Mouse (Mus musculus) hindbrain, embryonic 12.5 days (tissue): ENCODE data around the gene Gm20388. TPM values are rescaled to one million over a fixed set of nuclear protein-coding genes. Genes with fewer than 3 reads are reported as not detected.

Source experiments
- ATAC-seq: fragments of 200-750 bp; cut with Nextera tagmentation; 2 replicates; pipeline ENCODE4 v1.8.0; 2017; ENCODE audit warnings: moderate TSS enrichment; ENCODE audit not compliant: low FRiP score
- H3K27ac ChIP-seq: fragments of 300-500 bp; sonication (generic); 2 replicates; pipeline ENCODE4 v1.5.1; 2016; ENCODE audit warnings: mild to moderate bottlenecking
- H3K27me3 ChIP-seq: fragments of 300-500 bp; sonication (generic); 2 replicates; pipeline ENCODE4 v1.6.1; 2016; ENCODE audit warnings: mild to moderate bottlenecking
- H3K36me3 ChIP-seq: fragments of 300-500 bp; sonication (generic); 2 replicates; pipeline ENCODE4 v1.6.1; 2016; ENCODE audit warnings: mild to moderate bottlenecking
- H3K4me1 ChIP-seq: fragments of 300-500 bp; sonication (generic); 2 replicates; pipeline ENCODE4 v1.6.1; 2016
- H3K4me2 ChIP-seq: fragments of 300-500 bp; sonication (generic); replicated peaks from 2 replicates; pipeline ENCODE4 v1.6.1; 2016; ENCODE audit warnings: mild to moderate bottlenecking
- H3K4me3 ChIP-seq: fragments of 300-500 bp; sonication (generic); 2 replicates; pipeline ENCODE4 v1.5.1; 2016; ENCODE audit warnings: mild to moderate bottlenecking
- H3K9ac ChIP-seq: fragments of 300-500 bp; sonication (generic); 2 replicates; pipeline ENCODE4 v1.6.1; 2016; ENCODE audit warnings: mild to moderate bottlenecking, moderate library complexity
- H3K9me3 ChIP-seq: fragments of 300-500 bp; sonication (generic); replicated peaks from 2 replicates; pipeline ENCODE4 v1.6.1; 2016; ENCODE audit warnings: mild to moderate bottlenecking
- whole genome bisulfite sequencing: fragments of 180-500 bp; shearing (Covaris S2); methylation state at CpG from one replicate; pipeline ENCODE4 v1.1.7; 2016; 5-methylcytosine and 5-hydroxymethylcytosine counted together
- polyA plus RNA-seq: library from polyadenylated mRNA; unstranded; fragments of >200 nt; fragmentation: Nextera tagmentation; extraction: Ambion mirVana; gene quantifications from 2 replicates; pipeline ENCODE4 v1.2.1, GENCODE M21; 2016

Gene Gm20388
- polyA plus RNA-seq, 1 experiment from 2014 or later = not detected

DNA sequence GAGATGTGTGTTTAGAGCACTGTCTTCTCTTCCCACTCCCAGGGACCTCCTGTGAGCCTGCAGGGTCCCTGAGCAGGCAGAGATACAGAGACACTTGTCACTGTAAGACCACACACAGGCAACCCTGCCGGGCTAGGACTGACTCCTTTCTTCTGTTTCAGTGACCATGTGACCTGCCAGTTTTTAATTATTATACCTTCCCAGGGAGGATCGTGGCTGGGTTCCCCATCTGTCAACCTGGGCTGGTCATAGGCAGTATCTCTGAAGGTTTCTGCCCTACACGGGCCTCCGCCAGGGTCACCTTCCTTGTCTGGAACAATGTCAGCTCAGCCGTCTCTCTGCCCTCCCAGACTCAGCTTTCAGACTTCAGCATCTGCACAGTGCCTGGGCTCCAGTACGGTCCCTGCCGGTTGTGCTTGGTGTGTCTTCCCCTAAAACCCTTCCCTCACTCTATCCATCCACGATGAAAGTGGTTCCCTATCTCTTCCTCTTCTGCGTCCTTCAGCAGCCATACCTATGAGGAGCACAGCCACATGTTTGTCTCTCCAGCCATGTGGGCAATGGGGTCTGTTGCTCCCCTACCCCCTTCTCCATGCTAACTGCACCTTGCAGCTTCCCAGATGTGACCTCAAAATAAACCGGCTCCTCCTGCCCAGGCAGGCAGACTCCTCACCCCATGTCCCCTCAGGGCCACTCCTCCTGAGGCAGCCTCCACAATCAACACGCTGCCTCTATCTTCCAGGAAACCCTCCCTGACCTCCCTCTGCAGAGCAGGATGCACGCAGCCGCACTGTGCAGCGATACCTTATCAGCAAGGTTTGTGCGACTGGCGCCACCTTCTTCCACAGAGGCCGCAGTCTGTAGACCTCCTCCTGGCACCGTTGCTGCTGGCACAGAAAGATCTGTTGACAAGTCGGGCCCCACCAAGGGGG is 2825.2 kb downstream of the Gm20388 start:
- Histone ChIP-seq H3K9me3 (no peaks in the 10 kb centered on the region), H3K36me3 (no peaks in the 10 kb centered on the region), H3K4me2 (no peak overlapping the region), H3K9ac (no peak overlapping the region), H3K27me3 (peaks cover 17% of the 10 kb centered on the region), H3K27ac (peak overlapping the region; percentile 42; the same call in 1 of the 2 replicates), H3K4me1 (peaks cover 49% of the 10 kb centered on the region), H3K4me3 (no peak overlapping the region)
- ATAC-seq = no peak; the same call in 1 of the 2 replicates
- 58% methylated on average over 19 of the region's 19 CpGs for WGBS

DNA sequence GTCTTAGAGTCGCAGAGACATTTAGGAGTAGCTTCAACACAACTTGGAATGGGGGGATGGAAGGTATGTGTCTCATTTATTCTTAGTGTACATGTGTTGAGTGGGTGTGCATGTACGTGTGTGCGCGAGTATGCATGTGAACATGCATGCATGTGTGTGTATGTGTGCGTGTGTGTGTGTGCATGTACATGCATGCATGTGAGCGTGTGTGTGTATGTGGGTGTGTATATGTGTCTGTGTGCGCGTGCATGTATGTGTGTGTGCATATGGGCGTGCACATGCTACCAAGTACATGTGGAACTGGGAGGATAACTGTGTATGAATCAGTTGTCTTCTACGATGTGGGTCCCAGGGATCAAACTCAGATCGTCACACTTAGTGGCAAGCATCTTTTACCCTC is 2826.0 kb downstream of the Gm20388 start:
- ATAC-seq = no peak
- Histone ChIP-seq H3K36me3 (no peaks in the 10 kb centered on the region), H3K9me3 (no peaks in the 10 kb centered on the region), H3K4me3 (no peak overlapping the region), H3K4me2 (no peak overlapping the region), H3K9ac (no peak overlapping the region), H3K27me3 (peaks cover 21% of the 10 kb centered on the region), H3K27ac (no peak overlapping the region), H3K4me1 (peaks cover 50% of the 10 kb centered on the region)
- 91% methylated on average over 11 of the region's 11 CpGs for WGBS

DNA sequence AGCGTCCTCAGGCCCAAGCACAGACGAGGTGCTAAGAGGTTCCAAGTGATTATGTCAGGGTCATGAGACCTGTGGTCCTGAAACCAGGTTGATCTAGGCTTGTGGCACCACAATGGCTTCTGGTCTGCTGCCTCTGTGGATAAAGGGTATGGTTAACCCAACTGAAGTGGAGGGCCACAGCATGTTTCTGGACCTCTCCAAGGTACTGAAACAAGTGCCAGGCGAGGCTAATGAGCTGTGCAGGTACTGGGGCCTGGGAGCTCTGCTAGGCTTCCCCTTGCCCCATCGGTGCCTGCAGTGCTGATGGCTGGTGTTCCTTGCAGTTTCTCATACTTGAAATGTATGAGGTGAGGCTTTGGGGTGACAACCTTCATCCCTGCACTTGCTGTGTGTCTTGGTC is 2826.4 kb downstream of the Gm20388 start:
- peaks cover 54% of the 10 kb centered on the region for H3K4me1 ChIP-seq
- H3K36me3 ChIP-seq = no peaks in the 10 kb centered on the region

DNA sequence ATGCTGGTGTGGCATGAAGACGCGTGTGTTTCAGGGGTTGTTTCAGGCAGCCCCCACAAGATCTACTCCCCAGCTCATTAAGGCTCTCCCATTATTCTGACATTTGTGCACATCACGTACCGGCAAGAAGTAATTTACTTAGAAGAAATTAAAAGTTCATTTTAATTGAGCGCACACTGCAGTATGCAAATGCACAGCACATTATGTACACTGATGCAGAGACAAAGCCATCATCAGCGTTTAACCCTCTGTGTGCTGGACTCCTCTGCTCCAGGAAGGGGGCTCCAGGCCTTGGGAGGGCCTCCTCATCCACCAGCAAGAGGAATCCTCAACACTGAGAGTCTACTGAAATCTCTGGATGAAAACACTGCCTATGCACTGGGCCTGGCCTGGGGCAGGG is 2827.2 kb downstream of the Gm20388 start:
- no peak overlapping the region for H3K4me3 ChIP-seq
- H3K9ac ChIP-seq = no peak overlapping the region
- H3K27me3 ChIP-seq = peaks cover 21% of the 10 kb centered on the region
- H3K9me3 ChIP-seq = no peaks in the 10 kb centered on the region
- H3K27ac ChIP-seq = peak overlapping the region; percentile 66
- ATAC-seq = no peak
- 62% methylated on average over 6 of the region's 6 CpGs for WGBS
- H3K36me3 ChIP-seq = no peaks in the 10 kb centered on the region
- no peak overlapping the region for H3K4me2 ChIP-seq
- peaks cover 62% of the 10 kb centered on the region for H3K4me1 ChIP-seq

More for the DNA sequence above, 2826.4 kb downstream of the Gm20388 start:
- H3K4me2 ChIP-seq = no peak overlapping the region
- H3K27me3 ChIP-seq = peaks cover 21% of the 10 kb centered on the region
- H3K9me3 ChIP-seq = no peaks in the 10 kb centered on the region
- ATAC-seq = no peak
- no peak overlapping the region for H3K4me3 ChIP-seq
- H3K9ac ChIP-seq = no peak overlapping the region
- 53% methylated on average over 4 of the region's 4 CpGs for WGBS
- H3K27ac ChIP-seq = no peak overlapping the region

DNA sequence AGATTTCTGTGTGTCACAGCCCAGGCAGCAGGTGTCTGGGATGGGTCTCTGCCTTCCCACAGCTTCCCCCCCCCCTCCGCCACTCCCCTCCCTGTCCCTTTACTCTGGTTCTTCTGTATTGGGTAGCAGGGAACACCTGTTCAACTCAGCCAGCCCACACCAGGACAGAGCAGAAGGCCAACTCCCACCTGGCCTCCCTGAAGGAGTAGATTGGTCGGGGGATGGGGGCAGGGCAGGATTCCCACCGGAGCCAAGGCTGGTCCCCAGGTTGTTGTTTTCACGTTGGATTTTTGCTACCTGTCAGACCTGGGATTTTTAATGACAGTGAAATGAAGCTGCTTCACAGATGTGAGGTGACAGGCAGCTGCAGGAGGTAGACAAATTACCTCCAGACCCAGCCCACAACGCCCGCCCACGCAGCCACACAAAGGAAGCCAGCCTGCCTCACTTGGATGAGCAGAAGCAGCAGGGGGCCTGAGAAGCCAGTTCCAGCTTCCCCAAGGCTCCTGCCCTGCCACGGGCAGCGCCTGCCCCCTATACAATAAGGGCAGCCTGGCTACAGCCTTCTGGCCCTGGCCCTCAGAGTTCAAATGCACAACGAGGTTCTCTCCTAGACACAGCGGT is 2828.6 kb downstream of the Gm20388 start:
- Histone ChIP-seq H3K36me3 (no peaks in the 10 kb centered on the region), H3K27ac (peak overlapping the region; percentile 82), H3K4me1 (peaks cover 64% of the 10 kb centered on the region), H3K4me2 (0 out of 2 replicates have a peak overlapping the region, but pooled peaks have one; percentile 11), H3K9ac (peak overlapping the region; percentile 33; the same call in 1 of the 2 replicates), H3K9me3 (no peaks in the 10 kb centered on the region), H3K4me3 (no peak overlapping the region), H3K27me3 (peaks cover 18% of the 10 kb centered on the region)
- 0 out of 2 replicates have a peak, but pooled peaks have one; percentile 14 for ATAC-seq
- WGBS = 10% methylated on average over 11 of the region's 11 CpGs

DNA sequence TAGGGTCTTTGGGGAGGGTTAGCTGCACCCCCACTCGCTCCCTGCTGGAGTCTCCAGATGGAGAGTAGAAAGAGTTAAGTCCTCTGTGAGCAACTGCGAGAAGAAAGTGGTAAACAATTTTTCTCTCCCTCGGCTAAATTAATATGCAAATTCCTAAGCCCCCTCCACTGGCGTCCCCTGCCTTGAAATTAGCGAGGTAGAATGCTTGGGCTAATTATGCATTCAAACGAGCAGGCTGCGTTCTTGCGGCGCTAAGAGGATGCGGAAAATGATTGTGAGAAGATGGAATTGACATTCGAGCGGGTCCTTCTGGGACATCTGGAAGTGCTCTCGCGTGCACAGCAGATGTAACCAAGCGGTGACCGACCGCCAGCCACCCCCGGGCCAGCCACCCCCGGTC is 2831.8 kb downstream of the Gm20388 start:
- H3K27ac ChIP-seq = peak overlapping the region; percentile 97
- peaks cover 19% of the 10 kb centered on the region for H3K27me3 ChIP-seq
- no peak overlapping the region for H3K4me3 ChIP-seq
- no peak overlapping the region for H3K9ac ChIP-seq
- no peaks in the 10 kb centered on the region for H3K36me3 ChIP-seq
- peaks cover 72% of the 10 kb centered on the region for H3K4me1 ChIP-seq
- H3K9me3 ChIP-seq = no peaks in the 10 kb centered on the region
- H3K4me2 ChIP-seq = peak overlapping the region; percentile 20; the same call in 1 of the 2 replicates
- WGBS = 7% methylated on average over 19 of the region's 19 CpGs
- ATAC-seq = no peak

DNA sequence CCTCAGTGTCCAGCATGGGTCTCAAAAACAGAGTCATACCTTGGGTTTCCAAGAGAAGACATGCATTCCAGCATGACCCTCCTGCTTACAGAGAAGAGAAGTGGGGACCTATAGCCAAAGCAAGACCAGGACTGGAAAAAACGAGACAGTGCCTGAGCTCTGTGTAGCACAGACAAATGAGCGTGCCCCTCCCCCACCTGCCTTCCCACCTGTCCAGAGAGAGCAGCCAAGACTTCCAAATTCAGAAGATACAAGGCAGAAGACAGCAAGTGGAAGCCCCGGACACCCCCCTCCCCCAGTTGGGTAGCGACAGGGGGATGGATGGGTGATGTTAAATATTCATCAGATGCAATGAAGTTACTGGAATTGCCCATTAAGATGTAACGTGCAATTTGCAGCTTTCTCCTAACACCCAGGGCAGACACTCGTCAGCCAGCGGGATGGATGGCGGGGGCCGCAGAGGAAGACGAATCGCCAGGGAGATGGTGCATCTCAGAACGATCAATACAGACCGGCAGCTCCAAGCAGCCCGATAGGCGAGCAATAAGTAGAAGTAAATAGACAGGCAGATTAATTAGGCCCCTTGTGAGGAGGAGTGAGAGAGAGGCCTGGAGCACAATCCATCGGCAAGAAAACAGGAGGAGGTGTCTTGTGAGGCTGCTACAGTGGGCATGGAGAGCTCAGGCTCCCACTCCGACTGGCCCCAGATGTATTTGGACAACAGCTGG is 2834.5 kb downstream of the Gm20388 start:
- Histone ChIP-seq H3K9me3 (no peaks in the 10 kb centered on the region), H3K27me3 (peaks cover 19% of the 10 kb centered on the region), H3K4me2 (peak overlapping the region; percentile 26), H3K36me3 (no peaks in the 10 kb centered on the region), H3K4me3 (0 out of 2 replicates have a peak overlapping the region, but pooled peaks have one; percentile 0), H3K27ac (peak overlapping the region; percentile 97), H3K4me1 (peaks cover 68% of the 10 kb centered on the region), H3K9ac (0 out of 2 replicates have a peak overlapping the region, but pooled peaks have one; percentile 29)
- ATAC-seq = peak; percentile 53
- WGBS = 19% methylated on average over 17 of the region's 17 CpGs

DNA sequence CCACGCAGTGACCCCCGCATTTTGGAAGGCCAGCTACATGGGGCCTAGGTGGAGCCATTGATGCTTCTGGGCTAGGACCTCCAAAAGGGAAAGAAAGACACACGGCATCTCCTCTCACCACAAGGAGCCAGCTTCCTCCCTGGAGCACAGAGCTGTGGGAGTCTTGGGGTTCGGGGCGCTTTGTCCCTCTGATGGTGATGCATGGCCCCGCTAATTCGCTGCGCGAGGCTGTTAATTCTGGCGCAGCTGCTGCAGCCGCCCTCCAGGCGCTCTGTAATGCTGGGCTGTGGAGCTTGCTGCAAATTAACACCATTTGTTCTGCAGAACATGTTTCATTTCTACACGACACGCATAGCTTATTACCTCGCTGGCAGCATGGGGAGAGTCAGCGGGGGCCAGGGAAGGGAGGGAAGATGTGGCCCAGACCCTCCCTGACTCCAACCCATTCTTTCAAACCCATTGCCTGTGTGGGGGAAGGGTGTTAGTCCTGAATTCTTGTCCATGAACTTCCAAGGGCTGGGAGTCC is 2835.2 kb downstream of the Gm20388 start:
- Histone ChIP-seq H3K36me3 (no peaks in the 10 kb centered on the region), H3K27me3 (peaks cover 18% of the 10 kb centered on the region), H3K27ac (peak overlapping the region; percentile 97), H3K4me1 (peaks cover 71% of the 10 kb centered on the region), H3K4me2 (peak overlapping the region; percentile 26), H3K9me3 (no peaks in the 10 kb centered on the region), H3K9ac (0 out of 2 replicates have a peak overlapping the region, but pooled peaks have one; percentile 29), H3K4me3 (0 out of 2 replicates have a peak overlapping the region, but pooled peaks have one; percentile 0)
- peak; percentile 78 for ATAC-seq
- 5% methylated on average over 16 of the region's 16 CpGs for WGBS

DNA sequence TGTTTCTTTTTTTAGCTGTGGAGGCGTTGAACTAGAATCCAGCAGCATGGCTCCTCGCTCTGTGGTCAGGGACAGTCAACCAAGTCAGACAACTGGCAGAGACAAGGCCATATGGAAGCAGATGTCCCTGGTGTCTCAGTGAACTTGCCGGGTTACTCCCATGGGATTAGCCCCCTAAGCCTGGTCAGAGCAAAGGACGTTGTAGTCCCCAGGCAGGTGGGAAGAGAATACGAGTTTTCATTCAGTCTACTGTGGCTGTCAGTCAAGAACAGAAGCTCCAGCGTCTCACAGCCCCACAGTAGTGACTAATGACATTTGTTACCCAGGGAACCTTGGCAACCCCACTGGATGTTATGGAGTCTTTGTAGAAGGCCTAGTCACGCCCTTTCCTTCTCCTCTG is 2835.8 kb downstream of the Gm20388 start:
- peaks cover 14% of the 10 kb centered on the region; the same call in 1 of the 2 replicates for H3K27me3 ChIP-seq
- no peaks in the 10 kb centered on the region for H3K36me3 ChIP-seq
- H3K27ac ChIP-seq = peak overlapping the region; percentile 97
- H3K9ac ChIP-seq = no peak overlapping the region
- H3K9me3 ChIP-seq = no peaks in the 10 kb centered on the region
- 0 out of 2 replicates have a peak overlapping the region, but pooled peaks have one; percentile 26 for H3K4me2 ChIP-seq
- WGBS = 27% methylated on average over 7 of the region's 7 CpGs
- ATAC-seq = peak; percentile 3; the same call in 1 of the 2 replicates
- H3K4me1 ChIP-seq = peaks cover 71% of the 10 kb centered on the region
- H3K4me3 ChIP-seq = no peak overlapping the region

DNA sequence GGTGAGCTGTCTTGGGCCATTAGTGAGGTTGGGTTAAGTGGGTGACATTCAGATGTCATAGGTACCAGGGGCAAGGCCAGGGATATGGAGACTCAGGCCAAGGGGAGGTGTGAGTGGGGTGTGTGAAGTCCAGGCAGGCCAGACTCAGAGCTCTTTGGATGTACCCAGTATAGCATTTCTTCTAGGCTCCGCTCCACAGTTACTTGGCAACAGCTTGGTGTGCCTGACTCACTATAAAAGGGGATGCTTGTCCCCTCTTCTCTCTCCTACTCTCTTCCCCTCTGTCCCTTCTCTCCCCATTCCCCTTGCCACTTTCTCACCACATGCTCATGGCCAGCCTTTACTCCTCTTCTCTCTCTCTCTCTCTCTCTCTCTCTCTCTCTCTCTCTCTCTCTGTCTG is 2837.2 kb downstream of the Gm20388 start:
- Histone ChIP-seq H3K36me3 (no peaks in the 10 kb centered on the region), H3K4me3 (no peak overlapping the region), H3K9ac (no peak overlapping the region), H3K4me2 (no peak overlapping the region), H3K27me3 (peaks cover 24% of the 10 kb centered on the region; the same call in 1 of the 2 replicates), H3K27ac (no peak overlapping the region), H3K9me3 (no peaks in the 10 kb centered on the region), H3K4me1 (peaks cover 58% of the 10 kb centered on the region)
- ATAC-seq = no peak
- WGBS = 93% methylated on average over 1 of the region's 1 CpGs

DNA sequence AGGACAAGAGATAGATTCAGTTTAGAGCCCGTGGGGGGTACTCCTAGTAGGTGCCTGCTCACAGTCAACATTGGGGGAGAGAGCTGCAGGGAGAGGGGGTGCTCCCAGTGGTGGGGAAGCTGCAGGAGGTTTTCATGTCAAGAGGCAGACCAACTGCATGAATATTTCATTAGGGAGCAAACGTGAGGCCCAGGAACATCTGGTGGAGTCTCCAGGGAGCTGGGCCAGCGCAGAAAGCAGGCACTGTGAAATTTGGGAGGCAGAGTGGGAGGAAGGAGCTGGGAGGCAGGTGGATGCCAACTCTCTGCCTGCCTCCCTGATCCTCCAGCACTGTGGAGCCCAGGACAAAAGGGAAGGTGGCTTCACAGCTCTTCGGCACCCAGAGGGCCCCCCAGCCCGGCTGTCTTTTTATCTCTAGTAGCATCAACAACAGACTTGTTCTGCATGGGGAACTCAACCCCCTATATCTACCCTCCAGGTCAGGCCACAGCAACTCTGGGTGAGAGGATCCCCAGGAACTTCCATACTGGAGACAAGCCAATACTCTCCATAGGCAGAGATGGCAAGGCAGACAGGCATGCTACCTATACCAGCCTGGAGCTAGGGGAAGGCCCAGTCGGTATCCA is 2838.8 kb downstream of the Gm20388 start:
- H3K4me3 ChIP-seq = no peak overlapping the region
- 47% methylated on average over 6 of the region's 6 CpGs for WGBS
- peaks cover 22% of the 10 kb centered on the region; the same call in 1 of the 2 replicates for H3K27me3 ChIP-seq
- peaks cover 46% of the 10 kb centered on the region for H3K4me1 ChIP-seq
- ATAC-seq = no peak
- H3K27ac ChIP-seq = peak overlapping the region; percentile 62
- H3K4me2 ChIP-seq = no peak overlapping the region
- no peaks in the 10 kb centered on the region for H3K9me3 ChIP-seq
- no peaks in the 10 kb centered on the region for H3K36me3 ChIP-seq
- 0 out of 2 replicates have a peak overlapping the region, but pooled peaks have one; percentile 32 for H3K9ac ChIP-seq
